Mouse (Mus musculus): ENCODE measurements around the gene Kin. TPM values are rescaled to one million over a fixed set of nuclear protein-coding genes. Genes with fewer than 3 reads are reported as not detected.

Gene Kin
- 18.5 to 23.0 TPM (median 20.0 TPM) in 4 replicates for total RNA-seq (2023; ENCODE audit: inconsistent age)

GRCm38 (mm10) chr2:10080310-10081010 is at the start of gene Kin, which contains the start of gene Atp5c1:
Gene Kin, plus strand, starts transcription at chr2:10080593.
Gene Atp5c1, minus strand, starts transcription at chr2:10080510.

GRCm38 (mm10) chr2:10048461-10048860 is 31.9 kb upstream of the Kin start, which contains the start of gene Taf3:
Gene Taf3, minus strand, starts transcription at chr2:10048596.

GRCm38 (mm10) chr2:10131296-10131695 is 50.9 kb downstream of the Kin start, which contains the start of gene Itih2:
Gene Itih2, minus strand, starts transcription at chr2:10131396.

Other genes starting within 250 kb of the Kin start
- not detected in 4 replicates for gene 4930412O13Rik, start 199.3 kb upstream of the Kin start, total RNA-seq (2023; ENCODE audit: inconsistent age)
- not detected in 4 replicates for gene 9230102O04Rik, start 191.1 kb upstream of the Kin start, total RNA-seq (2023; ENCODE audit: inconsistent age)
- 0.48 to 1.2 TPM (median 0.60 TPM) in 4 replicates for gene Gata3, start 190.6 kb upstream of the Kin start, total RNA-seq (2023; ENCODE audit: inconsistent age)
- 20.9 to 22.3 TPM (median 21.5 TPM) in 4 replicates for gene Taf3, start 32.0 kb upstream of the Kin start, total RNA-seq (2023; ENCODE audit: inconsistent age)
- 112 to 130 TPM (median 123 TPM) in 4 replicates for gene Atp5c1, start 83 bp upstream of the Kin start, total RNA-seq (2023; ENCODE audit: inconsistent age)
- gene Itih2, start 50.8 kb downstream of the Kin start, total RNA-seq (2023; ENCODE audit: inconsistent age) = not detected in 4 replicates
- gene Itih5, start 73.0 kb downstream of the Kin start, total RNA-seq (2023; ENCODE audit: inconsistent age) = 1.7 to 2.8 TPM (median 2.3 TPM) in 4 replicates

All from B cell, adult (primary cell).